Mouse (Mus musculus): ENCODE measurements around the gene Ganc. TPM values are rescaled to one million over a fixed set of nuclear protein-coding genes. Genes with fewer than 3 reads are reported as not detected.

The Ganc gene
- polyA plus RNA-seq (2015; fragmentation: Nextera tagmentation; extraction: Ambion mirVana) = 7.7 and 9.0 TPM in 2 replicates

DNA sequence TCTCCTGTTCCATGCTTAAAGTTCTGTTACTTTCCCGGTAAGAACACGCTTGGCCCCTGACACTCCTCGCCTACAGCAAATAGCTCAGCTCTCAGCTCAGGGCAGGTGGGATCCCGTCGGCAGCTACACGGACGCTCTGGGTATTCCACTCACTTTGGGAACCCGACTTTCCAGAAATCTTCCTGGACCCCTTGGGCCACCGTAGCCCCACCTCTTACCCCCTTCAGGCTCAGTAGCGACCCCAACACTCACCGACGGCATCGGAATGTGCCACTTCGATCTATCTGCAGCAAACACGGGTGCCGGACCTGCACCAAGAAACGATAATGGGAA, at the start of gene Ganc:
Ganc (plus strand) TSS at position 244 of the 333 bp plus-strand sequence.
- peak within 1 kb of the TSS; percentile 75 for H3K4me2 ChIP-seq
- 0% methylated on average over 17 of the region's 17 CpGs for WGBS
- peak within 1 kb of the TSS; percentile 94 for H3K4me3 ChIP-seq (replicated peaks)
- H3K9me3 ChIP-seq = no peaks in the 10 kb centered on the region; the same call in 1 of the 2 replicates
- H3K4me1 ChIP-seq = peaks cover 8% of the 10 kb centered on the region; the same call in 1 of the 2 replicates
- H3K27me3 ChIP-seq (replicated peaks) = no peaks in the 10 kb centered on the region
- peak within 1 kb of the TSS; percentile 57 for H3K9ac ChIP-seq
- peak; percentile 66 for ATAC-seq (ENCODE audit: insufficient read depth, low FRiP score, low read depth)
- H3K36me3 ChIP-seq = no peaks in the 10 kb centered on the region
- peak within 1 kb of the TSS; percentile 94 for H3K27ac ChIP-seq

DNA sequence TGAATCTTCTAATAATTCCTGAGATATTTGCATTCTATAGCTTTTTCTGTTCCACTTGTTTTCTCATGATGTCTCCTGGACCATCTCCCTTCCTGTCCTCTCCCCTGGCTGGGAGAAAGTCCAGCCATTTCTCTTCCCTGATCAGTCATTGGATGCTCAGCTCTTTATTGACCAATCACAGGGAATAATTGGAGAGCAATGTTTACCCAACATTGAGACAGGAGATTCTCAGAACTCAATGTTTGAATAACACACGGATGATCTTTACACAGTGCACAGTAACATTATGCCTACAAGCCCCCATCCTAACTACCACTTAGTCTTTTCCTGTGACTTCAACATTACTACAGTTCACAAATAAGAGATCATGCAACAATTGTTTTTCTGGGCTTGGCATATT, 43.3 kb upstream of the Ganc start:
- 68% methylated on average over 1 of the region's 1 CpGs for WGBS
- Histone ChIP-seq H3K4me2 (no peak overlapping the region), H3K4me1 (no peaks in the 10 kb centered on the region), H3K4me3 (replicated peaks) (no peak overlapping the region), H3K36me3 (peaks cover 40% of the 10 kb centered on the region), H3K9me3 (no peaks in the 10 kb centered on the region), H3K9ac (no peak overlapping the region), H3K27ac (no peak overlapping the region), H3K27me3 (replicated peaks) (no peaks in the 10 kb centered on the region)
- ATAC-seq (ENCODE audit: insufficient read depth, low FRiP score, low read depth) = no peak

DNA sequence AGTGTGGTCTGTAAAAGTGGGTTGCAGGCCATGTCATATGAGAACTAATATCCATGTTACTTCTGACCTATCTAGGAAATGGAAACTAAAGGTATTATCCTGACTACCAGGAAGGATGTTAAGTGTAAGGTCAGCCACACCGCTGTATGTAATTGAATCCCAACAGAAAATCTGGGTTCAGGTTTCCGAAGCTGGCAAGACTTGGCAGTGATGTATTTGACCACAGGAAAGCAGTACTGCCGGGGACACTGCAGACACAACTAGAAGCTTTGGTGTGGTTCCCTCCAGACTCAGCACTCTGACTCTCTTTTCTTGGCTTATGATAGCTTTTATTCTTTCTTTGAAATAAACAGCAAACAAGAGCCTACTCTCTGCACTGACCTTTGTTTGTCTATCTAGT, 37.2 kb upstream of the Ganc start:
- Histone ChIP-seq H3K27ac (no peak overlapping the region), H3K4me2 (no peak overlapping the region), H3K36me3 (peaks cover 53% of the 10 kb centered on the region), H3K27me3 (replicated peaks) (no peaks in the 10 kb centered on the region), H3K4me3 (replicated peaks) (no peak overlapping the region), H3K9ac (no peak overlapping the region), H3K4me1 (no peaks in the 10 kb centered on the region), H3K9me3 (no peaks in the 10 kb centered on the region)
- no peak for ATAC-seq (ENCODE audit: insufficient read depth, low FRiP score, low read depth)
- WGBS = 84% methylated on average over 3 of the region's 3 CpGs

DNA sequence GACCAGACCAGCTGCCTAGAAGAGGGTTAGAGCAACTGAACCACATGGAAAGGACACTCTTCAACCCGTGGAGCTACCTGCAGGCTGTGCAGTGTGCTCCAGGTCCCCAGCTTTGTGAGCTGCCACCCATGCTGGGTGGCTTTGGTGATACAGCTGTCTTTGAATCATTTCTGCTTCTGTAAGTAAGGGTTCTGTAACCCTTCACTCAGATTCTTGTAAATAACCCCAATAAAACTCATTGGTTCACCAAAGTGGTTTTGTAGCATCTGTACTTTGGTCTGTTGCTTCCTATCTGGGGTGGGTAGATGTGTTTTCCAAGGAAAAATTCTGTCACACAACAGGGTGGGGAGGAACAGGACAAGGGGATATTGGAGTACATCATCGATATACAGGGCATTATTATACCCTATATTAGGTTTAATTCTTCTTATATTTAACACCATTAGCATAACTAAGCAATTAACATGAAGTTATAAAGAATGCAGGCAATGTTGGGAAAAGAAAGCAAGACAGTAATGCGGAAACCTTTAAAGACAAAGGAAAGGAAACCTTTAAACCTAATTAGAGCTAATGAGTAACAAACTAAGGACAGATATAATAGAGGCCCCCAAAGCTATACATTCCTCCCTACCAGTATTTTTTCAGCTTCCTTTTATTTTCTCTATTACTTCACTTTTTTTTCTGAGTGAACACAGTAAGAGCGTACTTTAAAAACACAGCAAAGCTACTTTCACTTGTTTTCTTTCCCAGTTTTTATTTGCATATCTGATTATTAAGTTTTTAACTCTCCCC, 36.1 kb upstream of the Ganc start:
- Histone ChIP-seq H3K36me3 (peaks cover 50% of the 10 kb centered on the region), H3K27me3 (replicated peaks) (no peaks in the 10 kb centered on the region), H3K4me2 (no peak overlapping the region), H3K9me3 (no peaks in the 10 kb centered on the region), H3K4me1 (no peaks in the 10 kb centered on the region), H3K9ac (no peak overlapping the region), H3K4me3 (replicated peaks) (no peak overlapping the region), H3K27ac (no peak overlapping the region)
- WGBS = 96% methylated on average over 4 of the region's 4 CpGs
- ATAC-seq (ENCODE audit: insufficient read depth, low FRiP score, low read depth) = no peak

DNA sequence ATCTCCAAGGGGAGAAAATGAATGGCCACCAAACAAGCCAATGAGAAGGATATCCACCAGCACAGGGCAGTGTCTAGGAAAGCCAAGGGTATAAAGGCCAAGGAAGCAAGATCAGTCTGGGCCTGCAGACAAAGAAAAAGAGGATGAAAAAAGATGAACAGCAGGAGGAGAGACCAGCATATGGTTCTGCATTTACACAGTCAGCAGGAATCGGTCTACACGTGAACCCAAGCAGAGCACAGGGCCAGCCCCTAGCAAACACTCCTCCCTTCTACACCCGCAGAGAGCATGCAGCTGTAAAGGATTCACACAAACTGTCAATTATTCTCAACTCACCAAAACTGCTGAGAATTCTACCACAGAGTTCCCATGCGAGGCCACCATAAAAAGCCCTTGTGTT, 29.8 kb upstream of the Ganc start:
- Histone ChIP-seq H3K9ac (no peak overlapping the region), H3K4me1 (no peaks in the 10 kb centered on the region), H3K27ac (no peak overlapping the region), H3K9me3 (no peaks in the 10 kb centered on the region), H3K27me3 (replicated peaks) (no peaks in the 10 kb centered on the region), H3K36me3 (peaks cover 42% of the 10 kb centered on the region), H3K4me2 (no peak overlapping the region), H3K4me3 (replicated peaks) (no peak overlapping the region)
- ATAC-seq (ENCODE audit: insufficient read depth, low FRiP score, low read depth) = no peak
- 81% methylated on average over 4 of the region's 4 CpGs for WGBS

DNA sequence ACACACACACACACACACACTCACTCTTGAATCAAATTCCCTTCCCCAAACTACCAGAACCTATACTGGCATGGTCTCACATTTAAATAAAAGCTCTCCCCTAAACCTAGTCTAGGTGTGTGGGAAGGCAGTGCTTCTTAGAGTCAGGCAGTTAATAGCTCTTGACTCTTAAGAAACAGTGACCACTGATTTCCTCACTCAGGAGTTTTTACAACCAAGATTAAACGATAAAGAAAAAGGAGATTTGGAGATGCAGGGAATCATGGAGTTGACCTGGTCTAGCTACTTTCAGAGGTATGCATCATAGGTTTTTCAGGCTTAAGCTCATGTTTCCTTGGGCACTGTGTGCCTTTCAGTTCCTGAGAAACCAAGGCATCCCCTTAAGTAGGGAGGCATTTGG, 17.4 kb upstream of the Ganc start:
- Histone ChIP-seq H3K4me3 (replicated peaks) (no peak overlapping the region), H3K4me2 (no peak overlapping the region), H3K4me1 (no peaks in the 10 kb centered on the region), H3K27me3 (replicated peaks) (no peaks in the 10 kb centered on the region), H3K36me3 (peaks cover 21% of the 10 kb centered on the region), H3K9me3 (no peaks in the 10 kb centered on the region), H3K27ac (no peak overlapping the region), H3K9ac (no peak overlapping the region)
- 86% methylated on average over 1 of the region's 1 CpGs for WGBS
- ATAC-seq (ENCODE audit: insufficient read depth, low FRiP score, low read depth) = no peak

DNA sequence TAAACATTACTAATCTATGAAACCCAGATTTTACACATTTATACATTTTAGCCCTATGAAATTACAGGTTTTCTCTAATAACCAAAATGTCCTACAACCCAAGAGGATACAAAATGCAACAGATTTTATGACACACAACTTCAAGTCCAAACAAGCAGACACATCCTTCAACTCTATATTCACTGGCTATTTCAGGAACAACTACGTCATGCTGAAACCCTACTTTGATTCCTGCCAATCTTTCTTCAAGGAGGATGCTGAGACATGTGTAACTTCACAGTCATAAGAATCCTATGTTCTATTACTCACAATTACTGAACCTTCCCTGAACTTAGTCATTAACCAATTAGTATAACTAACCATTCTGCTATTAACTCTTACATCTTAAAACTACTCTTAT, 16.4 kb upstream of the Ganc start:
- no peak overlapping the region for H3K4me3 ChIP-seq (replicated peaks)
- H3K27ac ChIP-seq = no peak overlapping the region
- no peaks in the 10 kb centered on the region for H3K9me3 ChIP-seq
- no peak overlapping the region for H3K9ac ChIP-seq
- H3K27me3 ChIP-seq (replicated peaks) = no peaks in the 10 kb centered on the region
- H3K4me1 ChIP-seq = no peaks in the 10 kb centered on the region
- no peak for ATAC-seq (ENCODE audit: insufficient read depth, low FRiP score, low read depth)
- WGBS = 93% methylated on average over 1 of the region's 1 CpGs
- H3K36me3 ChIP-seq = peaks cover 16% of the 10 kb centered on the region
- no peak overlapping the region for H3K4me2 ChIP-seq

DNA sequence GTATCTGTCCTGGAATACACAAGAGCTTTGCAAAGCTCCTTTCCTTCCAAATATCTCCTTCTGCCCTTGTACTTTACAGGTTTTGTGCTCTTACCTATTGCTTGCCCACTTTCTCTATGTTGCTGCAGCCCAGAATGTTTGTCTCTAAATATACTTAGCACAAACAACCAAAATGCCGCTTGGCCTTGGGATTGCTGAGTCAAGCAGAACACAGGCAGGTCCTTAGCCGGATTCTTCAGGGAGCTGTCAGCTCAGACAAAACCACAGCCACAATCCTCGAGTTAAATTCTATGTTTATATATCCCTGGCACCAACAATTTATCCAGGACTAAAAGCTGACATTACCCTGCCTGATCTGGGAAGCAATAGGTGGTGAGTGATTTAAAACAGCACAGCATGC, 14.3 kb upstream of the Ganc start:
- Histone ChIP-seq H3K27ac (no peak overlapping the region), H3K4me1 (no peaks in the 10 kb centered on the region), H3K36me3 (peaks cover 20% of the 10 kb centered on the region), H3K9ac (no peak overlapping the region), H3K9me3 (no peaks in the 10 kb centered on the region), H3K4me2 (no peak overlapping the region), H3K27me3 (replicated peaks) (no peaks in the 10 kb centered on the region), H3K4me3 (replicated peaks) (no peak overlapping the region)
- 62% methylated on average over 3 of the region's 3 CpGs for WGBS
- ATAC-seq (ENCODE audit: insufficient read depth, low FRiP score, low read depth) = no peak

DNA sequence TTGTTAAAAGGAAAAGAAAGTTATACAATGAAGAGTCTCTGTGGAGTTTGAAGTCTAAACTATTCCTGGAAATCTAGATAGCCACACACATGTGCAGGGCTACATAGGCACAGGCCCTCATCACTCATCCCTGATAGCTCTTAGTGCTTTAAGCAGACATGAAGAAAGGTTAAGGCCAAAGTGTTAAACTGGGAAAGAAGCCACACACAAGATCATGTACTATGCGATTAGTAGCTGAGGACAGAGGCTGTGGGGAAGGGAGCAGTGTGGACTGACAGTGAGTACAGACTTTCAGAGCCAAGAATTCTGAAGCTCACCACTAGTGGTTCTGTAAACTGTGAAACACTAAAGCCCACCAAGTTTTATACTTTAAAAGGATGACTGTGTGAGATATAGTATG, 12.8 kb upstream of the Ganc start:
- Histone ChIP-seq H3K9me3 (no peaks in the 10 kb centered on the region), H3K27ac (no peak overlapping the region), H3K4me2 (no peak overlapping the region), H3K36me3 (peaks cover 20% of the 10 kb centered on the region), H3K27me3 (replicated peaks) (no peaks in the 10 kb centered on the region), H3K4me3 (replicated peaks) (no peak overlapping the region), H3K9ac (no peak overlapping the region), H3K4me1 (no peaks in the 10 kb centered on the region)
- no peak for ATAC-seq (ENCODE audit: insufficient read depth, low FRiP score, low read depth)
- 97% methylated on average over 1 of the region's 1 CpGs for WGBS

DNA sequence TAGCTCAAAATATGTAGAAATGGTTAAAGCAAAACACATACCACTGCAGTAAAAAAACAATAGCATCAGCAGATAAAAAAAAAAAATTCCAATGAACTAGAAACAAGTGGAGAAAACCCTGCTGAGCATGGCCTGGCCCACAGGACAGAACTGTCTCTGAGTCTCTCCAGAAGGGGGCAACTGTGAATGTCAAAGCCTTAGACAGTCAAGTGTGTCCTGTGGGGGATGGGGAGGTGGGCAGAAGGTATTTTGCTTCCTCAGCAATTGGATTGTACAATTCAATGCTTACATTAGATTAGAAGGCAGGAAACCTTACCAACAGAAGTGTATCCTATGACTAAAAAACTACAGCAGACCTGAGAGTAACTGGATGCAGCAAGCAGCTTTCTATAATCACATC, 11.3 kb upstream of the Ganc start:
- no peak overlapping the region for H3K27ac ChIP-seq
- H3K4me1 ChIP-seq = no peaks in the 10 kb centered on the region
- H3K36me3 ChIP-seq = peaks cover 20% of the 10 kb centered on the region
- H3K9ac ChIP-seq = no peak overlapping the region
- H3K9me3 ChIP-seq = no peaks in the 10 kb centered on the region
- ATAC-seq (ENCODE audit: insufficient read depth, low FRiP score, low read depth) = no peak
- no peaks in the 10 kb centered on the region for H3K27me3 ChIP-seq (replicated peaks)
- H3K4me2 ChIP-seq = no peak overlapping the region
- H3K4me3 ChIP-seq (replicated peaks) = no peak overlapping the region

DNA sequence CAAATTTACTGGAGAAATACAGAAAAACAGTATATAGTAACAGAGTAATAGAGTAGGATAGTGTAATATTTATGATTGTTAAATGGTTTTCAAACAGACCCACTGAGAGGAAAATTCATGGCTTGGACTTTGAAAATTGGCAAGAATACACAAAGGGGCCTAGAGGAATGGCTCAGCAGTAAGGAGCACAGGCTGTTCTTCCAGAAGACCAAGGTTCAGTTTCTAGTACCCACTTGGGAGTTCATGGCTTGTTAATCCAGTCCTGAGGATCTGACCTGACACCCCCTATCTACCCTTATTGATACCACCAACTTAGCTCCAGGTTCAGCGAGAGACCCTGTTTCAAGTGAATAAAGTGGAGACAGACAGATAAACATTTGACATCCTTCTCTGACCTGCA, 5.7 kb upstream of the Ganc start:
- H3K9me3 ChIP-seq = no peaks in the 10 kb centered on the region
- no peak overlapping the region for H3K27ac ChIP-seq
- 0 out of 2 replicates have a peak, but pooled peaks cover 4% of the 10 kb centered on the region for H3K4me1 ChIP-seq
- 95% methylated on average over 1 of the region's 1 CpGs for WGBS
- no peak for ATAC-seq (ENCODE audit: insufficient read depth, low FRiP score, low read depth)
- H3K36me3 ChIP-seq = peaks cover 8% of the 10 kb centered on the region
- H3K9ac ChIP-seq = no peak overlapping the region
- no peak overlapping the region for H3K4me2 ChIP-seq
- no peaks in the 10 kb centered on the region for H3K27me3 ChIP-seq (replicated peaks)
- no peak overlapping the region for H3K4me3 ChIP-seq (replicated peaks)

DNA sequence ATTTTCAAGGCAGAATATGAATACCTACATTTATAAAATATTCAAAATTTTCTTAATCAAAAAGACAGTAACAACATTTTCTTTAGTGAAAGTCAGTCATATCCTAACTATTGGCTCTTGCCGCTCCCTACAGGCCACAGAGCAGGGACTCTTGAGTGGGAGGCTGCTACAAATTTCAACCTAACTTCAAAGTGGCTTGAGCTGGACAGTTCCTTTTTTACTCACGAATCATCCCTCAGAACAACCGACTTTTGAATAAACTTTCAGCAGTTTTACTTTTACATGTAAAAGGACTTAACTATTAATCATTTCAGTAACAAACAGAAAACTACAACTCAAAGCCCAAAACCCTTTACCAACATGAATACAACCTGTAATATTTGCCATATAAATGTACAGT, 883 bp upstream of the Ganc start:
- Histone ChIP-seq H3K9me3 (no peaks in the 10 kb centered on the region), H3K4me1 (peaks cover 8% of the 10 kb centered on the region; the same call in 1 of the 2 replicates), H3K4me2 (peak overlapping the region; percentile 48), H3K27me3 (replicated peaks) (no peaks in the 10 kb centered on the region), H3K27ac (no peak overlapping the region), H3K36me3 (no peaks in the 10 kb centered on the region), H3K9ac (no peak overlapping the region), H3K4me3 (replicated peaks) (peak overlapping the region; percentile 94; the same call in 1 of the 2 replicates)
- WGBS = 26% methylated on average over 3 of the region's 3 CpGs
- ATAC-seq (ENCODE audit: insufficient read depth, low FRiP score, low read depth) = no peak
